Mouse (Mus musculus) heart, postnatal 10 days (tissue): ENCODE data around the gene Rab3d. TPM values are rescaled to one million over a fixed set of nuclear protein-coding genes. Genes with fewer than 3 reads are reported as not detected.

ENCODE experiments used
- DNase-seq, 2 experiments: peaks; one replicate each; pipeline ENCODE4 v3.0.0; 2021
- intact Hi-C: fragments of 180-260 bp; cut with DNase I; formaldehyde crosslinking; loops from one replicate; pipeline ENCODE4 v1.15.1; 2025
- total RNA-seq, 2 experiments: library from RNA; stranded (reverse); gene quantifications; 2 replicates each; pipeline ENCODE4 v1.2.3; 2021

Gene Rab3d
- total RNA-seq, 2 experiments from 2014 or later = 10.3 to 12.6 TPM

GRCm38 (mm10) chr9:21943046-21943445 is 25.1 kb upstream of the Rab3d start:
- intact Hi-C loops = no loop called here
- DNase-seq = no peak

GRCm38 (mm10) chr9:21938234-21938855 is 20.4 kb upstream of the Rab3d start:
- DNase-seq = no peak
- intact Hi-C loops = no loop called here

GRCm38 (mm10) chr9:21937711-21938175 is 19.8 kb upstream of the Rab3d start:
- intact Hi-C loops = no loop called here
- DNase-seq = no peak

GRCm38 (mm10) chr9:21936692-21937570 is 18.9 kb upstream of the Rab3d start, which contains the start of gene Plppr2:
Gene Plppr2 (plus strand): TSS chr9:21937033.
- DNase-seq = peak; percentile 95 to 96
- intact Hi-C loops = no loop called here

- no peak for DNase-seq
- intact Hi-C loops = no loop called here
Observed at GRCm38 (mm10) chr9:21935466-21936131, 17.6 kb upstream of the Rab3d start.

GRCm38 (mm10) chr9:21934021-21934420 is 16.0 kb upstream of the Rab3d start:
- intact Hi-C loops = no loop called here

GRCm38 (mm10) chr9:21932445-21933137 is 14.6 kb upstream of the Rab3d start:
- intact Hi-C loops = no loop called here
- no peak for DNase-seq

More at GRCm38 (mm10) chr9:21934021-21934420, 16.0 kb upstream of the Rab3d start:
- DNase-seq = no peak

- intact Hi-C loops = no loop called here
- no peak for DNase-seq
Observed at GRCm38 (mm10) chr9:21932006-21932405, 14.0 kb upstream of the Rab3d start.

- intact Hi-C loops = no loop called here
Observed at GRCm38 (mm10) chr9:21929208-21929607, 11.2 kb upstream of the Rab3d start.

GRCm38 (mm10) chr9:21927208-21927753 is 9.3 kb upstream of the Rab3d start, which contains the start of the genes Ccdc159 and Tmem205:
Gene Ccdc159 (plus strand): TSS chr9:21927471.
Gene Tmem205 (minus strand): TSS chr9:21927556.
- intact Hi-C loops = no loop called here
- DNase-seq = peak; percentile 95 to 96

More at GRCm38 (mm10) chr9:21929208-21929607, 11.2 kb upstream of the Rab3d start:
- DNase-seq = no peak

- peak in 1 of 2 experiments; percentile 17 for DNase-seq
Observed at GRCm38 (mm10) chr9:21926784-21927183, 8.8 kb upstream of the Rab3d start.

GRCm38 (mm10) chr9:21926155-21926554 is 8.2 kb upstream of the Rab3d start:
- DNase-seq = peak in 1 of 2 experiments; percentile 47
- intact Hi-C loops = no loop called here

More at GRCm38 (mm10) chr9:21926784-21927183, 8.8 kb upstream of the Rab3d start:
- intact Hi-C loops = no loop called here

GRCm38 (mm10) chr9:21925506-21925905 is 7.5 kb upstream of the Rab3d start:
- intact Hi-C loops = no loop called here
- no peak for DNase-seq

- intact Hi-C loops = no loop called here
- no peak for DNase-seq
Observed at GRCm38 (mm10) chr9:21925034-21925433, 7.0 kb upstream of the Rab3d start.

GRCm38 (mm10) chr9:21924099-21924493 is 6.1 kb upstream of the Rab3d start:
- intact Hi-C loops = no loop called here
- peak; percentile 95 to 96 for DNase-seq

- intact Hi-C loops = no loop called here
- no peak for DNase-seq
Observed at GRCm38 (mm10) chr9:21923490-21924098, 5.6 kb upstream of the Rab3d start.

- intact Hi-C loops = no loop called here
Observed at GRCm38 (mm10) chr9:21923036-21923435, 5.0 kb upstream of the Rab3d start.

GRCm38 (mm10) chr9:21918692-21919384 is 846 bp upstream of the Rab3d start:
- intact Hi-C loops = no loop called here
- no peak for DNase-seq

More at GRCm38 (mm10) chr9:21923036-21923435, 5.0 kb upstream of the Rab3d start:
- no peak for DNase-seq

GRCm38 (mm10) chr9:21917493-21918034 is 428 bp downstream of the Rab3d start:
- no peak for DNase-seq
- intact Hi-C loops = no loop called here
